10 mouse cellular contexts compared by ENCODE assay signal in genomic region chr2:22589382-22590205, GRCm38 (mm10). TPM values are rescaled to one million over a fixed set of nuclear protein-coding genes. Genes with fewer than 3 reads are reported as not detected.
A peak's percentile ranks its signal among the peaks of the same experiment; 100 is the strongest.
DNase-seq lines count a peak whose midpoint lies in the region; ATAC-seq and TF ChIP-seq lines count a peak whose summit lies in the region.
"Not testable (repeated sequence)": the region's sequence is repeated elsewhere in the genome, so short reads cannot be mapped to it uniquely, and the experiment has no call there.
"Had no signal": no experiment of that assay in that cellular context is flagged by ENCODE, and none has a peak within 500 bp of the region (broad histone marks: within the 10 kb centered on the region; RNA-seq: fewer than 3 reads in every experiment).

No protein-coding gene starts in this region.

- not testable (repeated sequence) for H3K9ac ChIP-seq in heart, embryonic 13.5 days; hindbrain, postnatal 0 days (replicated peaks; ENCODE audit: low read length); limb, embryonic 13.5 days; lung, embryonic 16.5 days (ENCODE audit: low read length)

- not testable (repeated sequence) for TF ChIP-seq CTCF in Patski (IDR thresholded peaks at IDR 0.05); hindbrain, postnatal 0 days (IDR thresholded peaks at IDR 0.05; ENCODE audit: low read depth)

- POLR2A ChIA-PET in Patski (lab: Charles Lee), result not testable (repeated sequence)

- H3K27ac ChIP-seq in heart, embryonic 13.5 days (replicated peaks); hindbrain, postnatal 0 days; limb, embryonic 13.5 days; lung, embryonic 16.5 days (ENCODE audit: low read length): not testable (repeated sequence)

- not testable (repeated sequence) for H3K9me3 ChIP-seq in heart, embryonic 13.5 days; hindbrain, postnatal 0 days (ENCODE audit: low read length); limb, embryonic 13.5 days; lung, embryonic 16.5 days (ENCODE audit: control insufficient read depth, low read length)

- not testable (repeated sequence) for H3K4me2 ChIP-seq in heart, embryonic 13.5 days; hindbrain, postnatal 0 days (ENCODE audit: low read depth, low read length); limb, embryonic 13.5 days (replicated peaks); lung, embryonic 16.5 days (ENCODE audit: low read depth, low read length)

- not testable (repeated sequence) for DNase-seq in Patski (ENCODE audit: low read depth, low spot score); hindbrain, postnatal 0 days (ENCODE audit: low spot score)
- DNase-seq in fibroblast of lung, adult 2 months (ENCODE audit: low read depth), result peak; percentile 29

- not testable (repeated sequence) for H3K4me3 ChIP-seq in heart, embryonic 13.5 days; hindbrain, postnatal 0 days (ENCODE audit: low read length); limb, embryonic 13.5 days; lung, embryonic 16.5 days (ENCODE audit: low read length)

- CTCF ChIA-PET in Patski (lab: Charles Lee), result not testable (repeated sequence)

- ATAC-seq in Patski, result peak; percentile 88
- ATAC-seq in heart, embryonic 13.5 days (ENCODE audit: extremely low read depth, insufficient number of reproducible peaks, low FRiP score, low TSS enrichment), result peak; percentile 84
- peak; percentile 92 for ATAC-seq in hindbrain, postnatal 0 days
- peak; percentile 92 for ATAC-seq in limb, embryonic 13.5 days (ENCODE audit: low FRiP score, low read depth)
- peak; percentile 88 for ATAC-seq in lung, embryonic 16.5 days (ENCODE audit: low read depth)
- ATAC-seq in monocyte, adult 5-6 weeks (replicated peaks; ENCODE audit: insufficient number of reproducible peaks, low FRiP score, low TSS enrichment, poor library complexity, severe bottlenecking), result peak; percentile 75

- 79% methylated on average over 16 of the region's 17 CpGs for WGBS in heart, embryonic 13.5 days
- 86% methylated on average over 16 of the region's 17 CpGs for WGBS in hindbrain, postnatal 0 days
- WGBS in limb, embryonic 13.5 days, result 88% methylated on average over 16 of the region's 17 CpGs
- 85% methylated on average over 16 of the region's 17 CpGs for WGBS in lung, embryonic 16.5 days

- not testable (repeated sequence) for H3K27me3 ChIP-seq in Patski; heart, embryonic 13.5 days (replicated peaks); hindbrain, postnatal 0 days (ENCODE audit: insufficient read depth, low read length); limb, embryonic 13.5 days; lung, embryonic 16.5 days (ENCODE audit: control insufficient read depth, insufficient read depth, low read depth, low read length)

- H3K4me1 ChIP-seq in heart, embryonic 13.5 days; hindbrain, postnatal 0 days (ENCODE audit: insufficient read depth, low read length); limb, embryonic 13.5 days; lung, embryonic 16.5 days (replicated peaks; ENCODE audit: control insufficient read depth, insufficient read depth, low read length): not testable (repeated sequence)

- H3K36me3 ChIP-seq in heart, embryonic 13.5 days; hindbrain, postnatal 0 days (ENCODE audit: insufficient read depth, low read length); limb, embryonic 13.5 days; lung, embryonic 16.5 days (ENCODE audit: control insufficient read depth, insufficient read depth, low read length): not testable (repeated sequence)

- in situ Hi-C loops in Patski (cut with MboI; ENCODE audit: low pct_unique_long_range_greater_than_20kb), result not testable (repeated sequence)

RNA-seq across cellular contexts. Expression of gene Gad2, which starts 32.4 kb away (rescaled TPM):
- not detected for polyA plus RNA-seq in Patski (2021)
- 0.11 and 0.45 TPM in 2 replicates for polyA plus RNA-seq in heart, embryonic 13.5 days (2015; fragmentation: Nextera tagmentation; extraction: Ambion mirVana)
- 34.9 and 40.0 TPM in 2 replicates for total RNA-seq in hindbrain, postnatal 0 days (2014; rRNA removed)
- 46.1 and 48.3 TPM in 2 replicates for polyA plus RNA-seq in hindbrain, postnatal 0 days (2015; fragmentation: Nextera tagmentation; extraction: Ambion mirVana)
- 0.14 and 0.76 TPM in 2 replicates for polyA plus RNA-seq in limb, embryonic 13.5 days (2015; fragmentation: Nextera tagmentation; extraction: Ambion mirVana)
- 0.21 and 0.52 TPM in 2 replicates for polyA plus RNA-seq in lung, embryonic 16.5 days (2015; fragmentation: Nextera tagmentation; extraction: Ambion mirVana)
- total RNA-seq in monocyte, adult 5-6 weeks (2017), result not detected in 3 replicates
- total RNA-seq: adrenal gland, postnatal 25 days; gastrocnemius, postnatal 25 days; heart, postnatal 25 days had no signal

Comparison
In these comparisons a context has a peak if more than half of its experiments do, and no peak if none do; other contexts are left out.
1. RNA of gene Gad2, which starts 32.4 kb away (polyA plus RNA-seq): 46.1 to 48.3 TPM in hindbrain, postnatal 0 days; 0.14 to 0.76 TPM in limb, embryonic 13.5 days, 0.11 to 0.45 TPM in heart, embryonic 13.5 days, 0.21 to 0.52 TPM in lung, embryonic 16.5 days and not detected in Patski (single experiment); every median in the first group is over 10 times any median in the second.
2. Peak in every context shown above with its lines, with median percentiles within 50 percentile points of each other: ATAC-seq.